Mouse (Mus musculus) hindbrain, postnatal 0 days (tissue): ENCODE measurements around the gene Erc2. TPM values are rescaled to one million over a fixed set of nuclear protein-coding genes. Genes with fewer than 3 reads are reported as not detected.

ENCODE experiments used
- ATAC-seq: fragments of 200-750 bp; cut with Nextera tagmentation; 2 replicates; pipeline ENCODE4 v1.8.0; 2017; ENCODE audit warnings: mild to moderate bottlenecking, moderate TSS enrichment, moderate library complexity
- DNase-seq: peaks from one replicate; pipeline ENCODE4 v3.0.0-alpha.2; 2015; ENCODE audit warnings: low spot score
- H3K27ac ChIP-seq: fragments of 300-500 bp; sonication (generic); 2 replicates; pipeline ENCODE4 v1.5.1; 2014; ENCODE audit warnings: mild to moderate bottlenecking
- H3K27me3 ChIP-seq: fragments of 300-500 bp; sonication (generic); 2 replicates; pipeline ENCODE4 v1.6.1; 2014; ENCODE audit warnings: low read length, mixed read lengths; ENCODE audit not compliant: insufficient read depth
- H3K36me3 ChIP-seq: fragments of 300-500 bp; sonication (generic); 2 replicates; pipeline ENCODE4 v1.6.1; 2014; ENCODE audit warnings: low read length, mixed read lengths; ENCODE audit not compliant: insufficient read depth
- H3K4me1 ChIP-seq: fragments of 300-500 bp; sonication (generic); 2 replicates; pipeline ENCODE4 v1.6.1; 2014; ENCODE audit warnings: antibody characterized with exemption, low read length, mixed read lengths; ENCODE audit not compliant: insufficient read depth
- H3K4me2 ChIP-seq: fragments of 300-500 bp; sonication (generic); 2 replicates; pipeline ENCODE4 v1.6.1; 2014; ENCODE audit warnings: low read depth, mild to moderate bottlenecking, low read length, moderate library complexity, mixed read lengths
- H3K4me3 ChIP-seq: fragments of 300-500 bp; sonication (generic); 2 replicates; pipeline ENCODE4 v1.5.1; 2014; ENCODE audit warnings: low read length
- H3K9ac ChIP-seq: fragments of 300-500 bp; sonication (generic); replicated peaks from 2 replicates; pipeline ENCODE4 v1.6.1; 2014; ENCODE audit warnings: mild to moderate bottlenecking, low read length, moderate library complexity, mixed read lengths
- H3K9me3 ChIP-seq: fragments of 300-500 bp; sonication (generic); 2 replicates; pipeline ENCODE4 v1.6.1; 2016; ENCODE audit warnings: low read length, mixed read lengths
- CTCF ChIP-seq: IDR thresholded peaks from 2 replicates; pipeline ENCODE4 v1.5.1; 2016; ENCODE audit warnings: antibody characterized with exemption, control low read depth, low read depth
- WGBS: fragments of 180-500 bp; shearing (Covaris S2); extraction: QIAGEN DNeasy Blood & Tissue Kit; methylation state at CpG from one replicate; pipeline ENCODE4 v1.1.7; 2014; 5-methylcytosine and 5-hydroxymethylcytosine counted together
- polyA plus RNA-seq: library from polyadenylated mRNA; unstranded; fragments of >200 nt; fragmentation: Nextera tagmentation; extraction: Ambion mirVana; gene quantifications from 2 replicates; pipeline ENCODE4 v1.2.1, GENCODE M21; 2015
- total RNA-seq: library from RNA; depleted of rRNA; stranded (reverse); fragments of >200 nt; gene quantifications from 2 replicates; pipeline ENCODE4 v1.2.3, GENCODE M21; 2014

The Erc2 gene
- total and polyA plus RNA-seq, 2 experiments from 2014 or later: 71.0 to 104 TPM

- TF ChIP-seq CTCF: no peak
- no peaks in the 10 kb centered on the region for H3K27me3 ChIP-seq
- no peak for DNase-seq
- H3K9me3 ChIP-seq: no peaks in the 10 kb centered on the region
- no peak for ATAC-seq
- no peaks in the 10 kb centered on the region for H3K4me1 ChIP-seq
- WGBS: 82% methylated on average over 6 of the region's 6 CpGs
- H3K4me3 ChIP-seq: no peak overlapping the region
- H3K4me2 ChIP-seq: no peak overlapping the region
- no peak overlapping the region for H3K9ac ChIP-seq
- H3K36me3 ChIP-seq: no peaks in the 10 kb centered on the region
- H3K27ac ChIP-seq: no peak overlapping the region
Measured at GRCm38 (mm10) chr14:27837601-27838105, 215.4 kb downstream of the Erc2 start.

- Histone ChIP-seq H3K36me3 (no peaks in the 10 kb centered on the region), H3K4me3 (no peak overlapping the region), H3K27me3 (no peaks in the 10 kb centered on the region), H3K9ac (no peak overlapping the region), H3K4me1 (no peaks in the 10 kb centered on the region), H3K9me3 (no peaks in the 10 kb centered on the region), H3K4me2 (no peak overlapping the region), H3K27ac (no peak overlapping the region)
- DNase-seq (no peak), ATAC-seq (no peak)
- WGBS: 94% methylated on average over 1 of the region's 1 CpGs
- no peak for TF ChIP-seq CTCF
Measured at GRCm38 (mm10) chr14:27840120-27840519, 217.9 kb downstream of the Erc2 start.

GRCm38 (mm10) chr14:27846875-27847274, 224.6 kb downstream of the Erc2 start:
- H3K36me3 ChIP-seq: no peaks in the 10 kb centered on the region
- TF ChIP-seq CTCF: no peak
- no peak overlapping the region for H3K9ac ChIP-seq
- H3K27me3 ChIP-seq: no peaks in the 10 kb centered on the region
- H3K4me1 ChIP-seq: no peaks in the 10 kb centered on the region
- DNase-seq (no peak), ATAC-seq (no peak)
- H3K4me3 ChIP-seq: no peak overlapping the region
- no peaks in the 10 kb centered on the region for H3K9me3 ChIP-seq
- no peak overlapping the region for H3K27ac ChIP-seq
- 55% methylated on average over 2 of the region's 2 CpGs for WGBS
- no peak overlapping the region for H3K4me2 ChIP-seq

- WGBS: 69% methylated on average over 3 of the region's 3 CpGs
Measured at GRCm38 (mm10) chr14:27847291-27847690, 225.1 kb downstream of the Erc2 start.

GRCm38 (mm10) chr14:27851231-27851630, 229.0 kb downstream of the Erc2 start:
- DNase-seq (no peak), ATAC-seq (no peak)
- Histone ChIP-seq H3K27me3 (no peaks in the 10 kb centered on the region), H3K4me1 (no peaks in the 10 kb centered on the region), H3K9me3 (no peaks in the 10 kb centered on the region), H3K36me3 (no peaks in the 10 kb centered on the region), H3K27ac (no peak overlapping the region), H3K4me2 (no peak overlapping the region), H3K4me3 (no peak overlapping the region), H3K9ac (no peak overlapping the region)
- WGBS: 90% methylated on average over 2 of the region's 2 CpGs
- TF ChIP-seq CTCF: no peak

More at GRCm38 (mm10) chr14:27847291-27847690, 225.1 kb downstream of the Erc2 start:
- H3K4me3 ChIP-seq: no peak overlapping the region
- no peaks in the 10 kb centered on the region for H3K9me3 ChIP-seq
- DNase-seq (no peak), ATAC-seq (no peak)
- H3K4me2 ChIP-seq: no peak overlapping the region
- H3K36me3 ChIP-seq: no peaks in the 10 kb centered on the region
- no peak overlapping the region for H3K9ac ChIP-seq
- H3K27me3 ChIP-seq: no peaks in the 10 kb centered on the region
- TF ChIP-seq CTCF: no peak
- H3K4me1 ChIP-seq: no peaks in the 10 kb centered on the region
- H3K27ac ChIP-seq: no peak overlapping the region

- Histone ChIP-seq H3K27me3 (no peaks in the 10 kb centered on the region), H3K36me3 (no peaks in the 10 kb centered on the region), H3K9me3 (no peaks in the 10 kb centered on the region), H3K9ac (no peak overlapping the region), H3K4me3 (no peak overlapping the region), H3K27ac (no peak overlapping the region), H3K4me1 (no peaks in the 10 kb centered on the region), H3K4me2 (no peak overlapping the region)
- 86% methylated on average over 6 of the region's 6 CpGs for WGBS
- DNase-seq (no peak), ATAC-seq (no peak)
- TF ChIP-seq CTCF: no peak
Measured at GRCm38 (mm10) chr14:27852606-27853005, 230.4 kb downstream of the Erc2 start.

- no peaks in the 10 kb centered on the region for H3K4me1 ChIP-seq
- H3K36me3 ChIP-seq: no peaks in the 10 kb centered on the region
- no peaks in the 10 kb centered on the region for H3K9me3 ChIP-seq
- no peaks in the 10 kb centered on the region for H3K27me3 ChIP-seq
- no peak for DNase-seq
- no peak for ATAC-seq
- H3K4me3 ChIP-seq: no peak overlapping the region
- no peak overlapping the region for H3K27ac ChIP-seq
- H3K9ac ChIP-seq: no peak overlapping the region
- no peak for TF ChIP-seq CTCF
- H3K4me2 ChIP-seq: no peak overlapping the region
- 92% methylated on average over 6 of the region's 6 CpGs for WGBS
Measured at GRCm38 (mm10) chr14:27860371-27861046, 238.3 kb downstream of the Erc2 start.
